Mouse (Mus musculus): ENCODE measurements around the gene Fam45a. TPM values are rescaled to one million over a fixed set of nuclear protein-coding genes. Genes with fewer than 3 reads are reported as not detected.
A peak's percentile ranks its signal among the peaks of the same experiment; 100 is the strongest.

Fam45a gene
- polyA plus RNA-seq, 1 experiment from 2014 or later: 32.4 TPM

DNA sequence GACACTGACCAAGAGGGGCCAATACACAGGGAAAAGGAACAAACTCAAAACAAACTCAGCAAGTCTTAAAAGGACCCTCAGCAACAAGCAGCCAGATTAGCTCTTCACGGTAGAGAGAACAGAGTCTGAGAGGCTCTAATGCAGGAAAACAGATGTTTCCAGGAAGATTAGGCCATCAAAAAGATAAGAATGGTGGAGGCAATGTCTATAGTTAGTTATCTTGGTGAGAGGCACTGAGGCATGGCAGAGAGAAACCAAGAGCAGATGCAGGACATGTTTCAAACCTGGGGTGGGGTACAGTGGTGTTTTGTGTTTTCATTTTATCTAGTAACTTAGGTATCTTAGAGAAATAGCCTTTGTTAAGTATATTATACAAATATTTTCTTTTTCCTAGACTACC, 60.9 kb downstream of the Fam45a start:
- Histone ChIP-seq H3K4me3 (ENCODE audit: low read length) (no peak overlapping the region), H3K36me3 (ENCODE audit: control insufficient read depth, insufficient read depth, low read length) (peaks cover 21% of the 10 kb centered on the region; the same call in 1 of the 2 replicates), H3K9me3 (ENCODE audit: control insufficient read depth, low read length) (no peaks in the 10 kb centered on the region), H3K27ac (ENCODE audit: low read depth, low read length) (no peak overlapping the region), H3K4me1 (ENCODE audit: control insufficient read depth, insufficient read depth, low read length) (no peaks in the 10 kb centered on the region), H3K9ac (ENCODE audit: low read depth, low read length) (no peak overlapping the region), H3K27me3 (ENCODE audit: control insufficient read depth, insufficient read depth, low read length) (no peaks in the 10 kb centered on the region), H3K4me2 (replicated peaks; ENCODE audit: low read depth, low read length) (no peak overlapping the region)
- WGBS: 71% methylated on average over 1 of the region's 1 CpGs
- ATAC-seq (ENCODE audit: low FRiP score, low TSS enrichment): no peak

DNA sequence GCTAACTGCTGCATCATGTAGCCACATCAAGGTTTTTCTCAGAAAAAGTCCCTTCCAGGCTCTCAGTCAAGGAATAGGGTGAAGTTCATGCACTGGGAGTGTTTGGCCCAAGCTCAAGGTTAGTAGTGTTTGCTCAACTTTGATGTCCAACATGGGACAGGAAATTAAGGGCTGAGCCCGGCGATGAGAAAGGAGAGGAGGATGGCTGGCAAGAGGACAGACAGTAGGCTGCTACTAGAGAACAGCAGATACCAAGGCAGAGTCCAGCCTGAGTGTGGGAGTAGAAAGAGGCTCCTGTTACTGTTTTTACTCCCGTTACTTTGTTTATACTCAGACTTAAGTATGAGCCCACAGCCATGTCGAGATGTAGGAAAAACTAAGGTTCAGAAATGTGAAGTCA, 62.1 kb downstream of the Fam45a start:
- H3K36me3 ChIP-seq (ENCODE audit: control insufficient read depth, insufficient read depth, low read length): peaks cover 13% of the 10 kb centered on the region; the same call in 1 of the 2 replicates
- H3K4me2 ChIP-seq (replicated peaks; ENCODE audit: low read depth, low read length): peak overlapping the region; percentile 49
- no peaks in the 10 kb centered on the region for H3K27me3 ChIP-seq (ENCODE audit: control insufficient read depth, insufficient read depth, low read length)
- peak overlapping the region; percentile 59; the same call in 1 of the 2 replicates for H3K27ac ChIP-seq (ENCODE audit: low read depth, low read length)
- no peaks in the 10 kb centered on the region for H3K9me3 ChIP-seq (ENCODE audit: control insufficient read depth, low read length)
- H3K4me3 ChIP-seq (ENCODE audit: low read length): peak overlapping the region; percentile 62
- peak; percentile 30; the same call in 1 of the 2 replicates for ATAC-seq (ENCODE audit: low FRiP score, low TSS enrichment)
- peak overlapping the region; percentile 69; the same call in 1 of the 2 replicates for H3K9ac ChIP-seq (ENCODE audit: low read depth, low read length)
- no peaks in the 10 kb centered on the region for H3K4me1 ChIP-seq (ENCODE audit: control insufficient read depth, insufficient read depth, low read length)
- 2% methylated on average over 4 of the region's 4 CpGs for WGBS

DNA sequence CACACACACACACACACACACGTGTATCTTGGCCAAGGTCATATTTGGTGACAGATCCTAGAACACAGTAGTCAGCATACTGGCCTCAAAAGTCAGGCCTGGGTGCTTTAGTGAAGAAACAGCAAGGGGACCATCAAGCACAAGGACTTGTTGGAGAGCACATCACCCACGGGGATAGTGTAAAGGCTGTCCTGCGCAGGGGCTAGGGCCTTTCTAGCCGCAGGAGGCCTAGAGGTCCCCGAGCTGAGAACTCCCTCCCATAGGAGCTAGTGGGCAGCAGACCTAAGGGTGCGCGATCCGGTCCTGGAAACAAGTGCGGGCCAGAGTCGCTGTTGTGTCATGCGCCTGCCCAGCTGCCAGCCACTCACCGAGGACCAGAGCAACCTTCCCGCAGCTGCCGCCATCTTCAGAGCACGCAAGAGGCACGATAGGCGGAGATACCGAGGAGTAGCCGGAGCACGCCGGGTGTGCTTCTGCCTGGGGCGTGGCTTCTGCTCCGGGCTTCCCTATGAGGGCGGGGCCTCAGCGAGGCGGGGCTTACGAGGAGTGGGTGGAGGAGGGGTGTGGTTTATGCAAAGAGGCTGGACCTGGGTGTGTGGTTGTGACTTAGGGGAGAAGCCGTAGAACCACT, 62.8 kb downstream of the Fam45a start, which contains the start of gene Prdx3:
Gene Prdx3 (minus strand): TSS at position 493 of the 631 bp plus-strand sequence.
- Histone ChIP-seq H3K4me1 (ENCODE audit: control insufficient read depth, insufficient read depth, low read length) (no peaks in the 10 kb centered on the region), H3K27me3 (ENCODE audit: control insufficient read depth, insufficient read depth, low read length) (no peaks in the 10 kb centered on the region), H3K4me3 (ENCODE audit: low read length) (peak within 1 kb of the TSS; percentile 62), H3K4me2 (replicated peaks; ENCODE audit: low read depth, low read length) (peak within 1 kb of the TSS; percentile 49), H3K9me3 (ENCODE audit: control insufficient read depth, low read length) (no peaks in the 10 kb centered on the region), H3K27ac (ENCODE audit: low read depth, low read length) (peak within 1 kb of the TSS; percentile 59), H3K9ac (ENCODE audit: low read depth, low read length) (peak within 1 kb of the TSS; percentile 69), H3K36me3 (ENCODE audit: control insufficient read depth, insufficient read depth, low read length) (peaks cover 12% of the 10 kb centered on the region; the same call in 1 of the 2 replicates)
- ATAC-seq (ENCODE audit: low FRiP score, low TSS enrichment): peak; percentile 99
- WGBS: under 1% methylated on average over 28 of the region's 28 CpGs

DNA sequence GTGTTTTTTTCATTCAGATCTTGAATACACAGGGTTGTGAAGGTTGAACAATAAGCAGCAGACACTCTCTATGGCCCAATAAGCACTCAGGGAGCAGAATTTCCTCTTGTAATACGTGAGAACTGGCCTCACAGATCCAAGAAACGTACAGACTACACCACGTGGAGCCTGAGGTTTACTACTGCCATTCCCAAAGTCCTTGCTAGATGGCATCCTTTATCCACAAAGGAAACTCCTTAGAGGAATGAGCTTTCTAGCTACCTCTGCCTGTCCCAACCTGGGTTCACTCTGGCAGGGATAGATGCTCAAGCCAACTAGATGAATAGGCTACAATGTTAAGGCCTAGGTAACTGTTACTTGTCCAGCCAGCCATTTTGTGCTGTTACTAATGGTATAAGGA, 71.7 kb downstream of the Fam45a start:
- Histone ChIP-seq H3K36me3 (ENCODE audit: control insufficient read depth, insufficient read depth, low read length) (no peaks in the 10 kb centered on the region), H3K4me3 (ENCODE audit: low read length) (no peak overlapping the region), H3K4me2 (replicated peaks; ENCODE audit: low read depth, low read length) (no peak overlapping the region), H3K27me3 (ENCODE audit: control insufficient read depth, insufficient read depth, low read length) (no peaks in the 10 kb centered on the region), H3K9me3 (ENCODE audit: control insufficient read depth, low read length) (no peaks in the 10 kb centered on the region), H3K27ac (ENCODE audit: low read depth, low read length) (no peak overlapping the region), H3K9ac (ENCODE audit: low read depth, low read length) (no peak overlapping the region), H3K4me1 (ENCODE audit: control insufficient read depth, insufficient read depth, low read length) (no peaks in the 10 kb centered on the region)
- ATAC-seq (ENCODE audit: low FRiP score, low TSS enrichment): peak; percentile 77; the same call in 1 of the 2 replicates
- WGBS: 11% methylated on average over 3 of the region's 3 CpGs

Small RNAs within 50 kb of the gene (microRNA-seq; reads per million reads assigned to microRNA genes)
- not detected for gene mmu-mir-3084-1

Other genes with a start within 250 kb of the Fam45a start
- 16.6 and 32.7 TPM in 2 replicates for gene Cacul1, start 230.6 kb upstream of the Fam45a start, polyA plus RNA-seq (2014; fragmentation: Nextera tagmentation; extraction: Ambion mirVana)
- gene Nanos1, start 55.6 kb upstream of the Fam45a start, polyA plus RNA-seq (2014; fragmentation: Nextera tagmentation; extraction: Ambion mirVana): 1.0 and 1.4 TPM in 2 replicates
- gene Eif3a, start 20.9 kb upstream of the Fam45a start, polyA plus RNA-seq (2014; fragmentation: Nextera tagmentation; extraction: Ambion mirVana): 191 and 209 TPM in 2 replicates
- gene Sfxn4, start 49.9 kb downstream of the Fam45a start, polyA plus RNA-seq (2014; fragmentation: Nextera tagmentation; extraction: Ambion mirVana): 8.9 and 11.0 TPM in 2 replicates
- 139 and 145 TPM in 2 replicates for gene Prdx3, start 63.0 kb downstream of the Fam45a start, polyA plus RNA-seq (2014; fragmentation: Nextera tagmentation; extraction: Ambion mirVana)
- 2.5 and 3.2 TPM in 2 replicates for gene Grk5, start 78.2 kb downstream of the Fam45a start, polyA plus RNA-seq (2014; fragmentation: Nextera tagmentation; extraction: Ambion mirVana)

All from kidney, embryonic 14.5 days (tissue).